Mouse (Mus musculus) small intestine, adult 2 months (tissue): Measurements from ENCODE around the gene Ipmk. TPM values are rescaled to one million over a fixed set of nuclear protein-coding genes. Genes with fewer than 3 reads are reported as not detected.
A peak's percentile ranks its signal among the peaks of the same experiment; 100 is the strongest.

Experiments used
- H3K27ac ChIP-seq: fragments of 200-500 bp; 2 replicates; pipeline ENCODE4 v1.5.1; 2012; ENCODE audit warnings: low read depth, low read length, control low read depth, inconsistent platforms; ENCODE audit not compliant: insufficient read depth
- H3K27me3 ChIP-seq: fragments of 200-500 bp; 2 replicates; pipeline ENCODE4 v1.6.1; 2012; ENCODE audit warnings: mild to moderate bottlenecking, moderate library complexity, low read length, inconsistent platforms; ENCODE audit not compliant: control insufficient read depth, insufficient read depth
- H3K36me3 ChIP-seq: fragments of 200-500 bp; 2 replicates; pipeline ENCODE4 v1.6.1; 2012; ENCODE audit warnings: mild to moderate bottlenecking, low read length, control low read depth, inconsistent platforms; ENCODE audit not compliant: control insufficient read depth, insufficient read depth
- H3K4me1 ChIP-seq: fragments of 200-500 bp; 2 replicates; pipeline ENCODE4 v1.6.1; 2012; ENCODE audit warnings: low read length, inconsistent platforms, mixed read lengths; ENCODE audit not compliant: control insufficient read depth, insufficient read depth, insufficient read length
- H3K4me3 ChIP-seq: fragments of 200-500 bp; 2 replicates; pipeline ENCODE4 v1.5.1; 2012; ENCODE audit warnings: low read depth, mild to moderate bottlenecking, control low read depth, inconsistent platforms, low read length, moderate library complexity
- CTCF ChIP-seq: fragments of 200-500 bp; IDR thresholded peaks from 2 replicates; pipeline ENCODE4 v1.5.1; 2012; ENCODE audit warnings: low read depth, mild to moderate bottlenecking, control low read depth, inconsistent platforms, low read length, moderate library complexity, mixed read lengths; ENCODE audit not compliant: insufficient replicate concordance, insufficient read length; ENCODE audit errors: extremely low read depth
- POLR2A ChIP-seq: fragments of 200-500 bp; IDR thresholded peaks from 2 replicates; pipeline ENCODE4 v1.6.1; 2012; ENCODE audit warnings: low read depth, mild to moderate bottlenecking, control low read depth, inconsistent platforms, low read length, moderate library complexity
- WGBS: fragments of 180-500 bp; shearing (Covaris S2); methylation state at CpG from one replicate; pipeline ENCODE4 v1.1.7; 2018; 5-methylcytosine and 5-hydroxymethylcytosine counted together
- polyA plus RNA-seq: library from polyadenylated mRNA; depleted of rRNA; stranded (reverse); fragments of >200 nt; gene quantifications from 2 replicates; pipeline ENCODE4 v1.2.3, GENCODE M21; 2012

The Ipmk gene
- polyA plus RNA-seq, 1 experiment = 111 TPM

- TF ChIP-seq POLR2A (no peak), CTCF (no peak)
- Histone ChIP-seq H3K4me3 (no peak overlapping the region), H3K27me3 (no peaks in the 10 kb centered on the region), H3K36me3 (no peaks in the 10 kb centered on the region), H3K27ac (peak overlapping the region; percentile 70), H3K4me1 (peaks cover 13% of the 10 kb centered on the region; the same call in 1 of the 2 replicates)
- WGBS = 48% methylated on average over 10 of the region's 10 CpGs
Observed at GRCm38 (mm10) chr10:71398383-71399145, 51.0 kb downstream of the Ipmk start.

- 20% methylated on average over 8 of the region's 8 CpGs for WGBS
Observed at GRCm38 (mm10) chr10:71399399-71399798, 51.8 kb downstream of the Ipmk start.

DNA sequence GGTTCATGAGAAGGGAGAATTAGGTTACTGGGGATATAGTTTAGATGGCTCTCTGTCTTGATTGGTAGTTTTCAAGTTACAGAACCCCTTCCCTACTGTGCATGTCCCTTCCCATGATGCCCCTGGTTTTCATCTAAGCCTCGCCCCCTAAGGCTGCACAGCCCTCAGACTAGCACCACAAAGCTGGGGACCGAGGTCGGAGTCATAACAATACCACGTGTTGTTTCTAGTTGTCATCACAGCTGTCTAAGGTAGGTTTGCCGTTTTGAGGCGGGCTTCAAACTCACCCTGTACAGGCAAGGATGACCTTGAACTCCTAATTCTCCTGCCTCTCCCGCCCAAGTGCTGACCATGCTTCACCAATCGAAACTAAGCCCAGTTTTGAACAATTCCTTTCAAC, 52.4 kb downstream of the Ipmk start:
- Histone ChIP-seq H3K4me1 (peaks cover 13% of the 10 kb centered on the region; the same call in 1 of the 2 replicates), H3K27ac (peak overlapping the region; percentile 17), H3K4me3 (no peak overlapping the region), H3K36me3 (no peaks in the 10 kb centered on the region), H3K27me3 (no peaks in the 10 kb centered on the region)
- no peak for TF ChIP-seq CTCF
- no peak for TF ChIP-seq POLR2A
- whole genome bisulfite sequencing = 70% methylated on average over 8 of the region's 8 CpGs

More at GRCm38 (mm10) chr10:71399399-71399798, 51.8 kb downstream of the Ipmk start:
- H3K27me3 ChIP-seq = no peaks in the 10 kb centered on the region
- no peak for TF ChIP-seq CTCF
- no peak for TF ChIP-seq POLR2A
- H3K4me3 ChIP-seq = no peak overlapping the region
- H3K36me3 ChIP-seq = no peaks in the 10 kb centered on the region
- H3K27ac ChIP-seq = peak overlapping the region; percentile 17; the same call in 1 of the 2 replicates
- H3K4me1 ChIP-seq = peaks cover 13% of the 10 kb centered on the region; the same call in 1 of the 2 replicates

DNA sequence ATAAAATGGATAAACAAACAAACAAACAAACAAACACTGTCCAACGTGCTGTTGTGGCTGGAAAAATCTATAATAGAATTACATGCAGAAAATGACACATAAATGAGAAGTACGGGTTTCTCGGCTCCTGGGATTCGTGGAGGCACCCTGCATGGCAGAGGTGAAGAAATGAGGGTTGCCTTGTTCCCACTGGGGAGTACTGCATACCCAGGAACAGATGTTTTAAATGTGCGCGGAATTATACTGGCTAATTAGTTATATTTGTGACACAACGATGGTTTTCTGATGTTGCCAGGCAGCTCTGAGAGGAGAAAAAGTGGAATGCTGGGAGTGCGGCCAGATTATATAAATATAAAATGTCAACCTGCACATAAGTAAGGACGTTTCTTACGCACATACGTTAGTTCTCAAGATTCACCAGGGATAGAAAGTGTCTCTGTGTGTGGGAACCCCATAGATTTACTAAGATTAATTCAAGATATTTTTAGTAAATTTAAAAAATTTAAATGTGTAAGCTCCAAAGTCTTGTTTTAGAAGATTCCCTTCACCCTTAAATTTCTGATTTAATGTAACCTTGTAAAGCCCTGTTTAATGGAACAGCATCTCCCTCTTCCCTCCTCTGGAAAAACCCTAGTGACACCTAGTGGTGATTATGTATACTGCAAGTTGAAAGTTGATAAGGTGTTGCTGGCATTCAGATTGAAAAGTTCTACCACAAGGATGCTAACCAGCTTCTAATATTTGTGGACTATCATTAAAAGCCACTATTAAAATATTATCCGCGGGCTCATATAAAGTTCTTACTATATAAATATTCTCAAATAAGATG, 53.5 kb downstream of the Ipmk start:
- peaks cover 13% of the 10 kb centered on the region; the same call in 1 of the 2 replicates for H3K4me1 ChIP-seq
- no peaks in the 10 kb centered on the region for H3K36me3 ChIP-seq
- no peaks in the 10 kb centered on the region for H3K27me3 ChIP-seq
- H3K4me3 ChIP-seq = no peak overlapping the region
- WGBS = 67% methylated on average over 13 of the region's 13 CpGs
- H3K27ac ChIP-seq = no peak overlapping the region
- TF ChIP-seq CTCF (no peak), POLR2A (no peak)

- Histone ChIP-seq H3K27ac (no peak overlapping the region), H3K36me3 (no peaks in the 10 kb centered on the region), H3K4me1 (peaks cover 8% of the 10 kb centered on the region; the same call in 1 of the 2 replicates), H3K27me3 (no peaks in the 10 kb centered on the region), H3K4me3 (no peak overlapping the region)
- no peak for TF ChIP-seq CTCF
- TF ChIP-seq POLR2A = no peak
- WGBS = 63% methylated on average over 3 of the region's 3 CpGs
Observed at GRCm38 (mm10) chr10:71403638-71404037, 56.1 kb downstream of the Ipmk start.

- no peaks in the 10 kb centered on the region for H3K27me3 ChIP-seq
- H3K4me1 ChIP-seq = no peaks in the 10 kb centered on the region
- TF ChIP-seq POLR2A (no peak), CTCF (no peak)
- no peaks in the 10 kb centered on the region for H3K36me3 ChIP-seq
- H3K4me3 ChIP-seq = no peak overlapping the region
- 79% methylated on average over 5 of the region's 5 CpGs for WGBS
- H3K27ac ChIP-seq = no peak overlapping the region
Observed at GRCm38 (mm10) chr10:71405523-71406217, 58.1 kb downstream of the Ipmk start.

- WGBS = 70% methylated on average over 5 of the region's 5 CpGs
- H3K4me3 ChIP-seq = no peak overlapping the region
- H3K36me3 ChIP-seq = no peaks in the 10 kb centered on the region
- H3K27ac ChIP-seq = no peak overlapping the region
- no peaks in the 10 kb centered on the region for H3K4me1 ChIP-seq
- no peaks in the 10 kb centered on the region for H3K27me3 ChIP-seq
- TF ChIP-seq POLR2A = no peak
- no peak for TF ChIP-seq CTCF
Observed at GRCm38 (mm10) chr10:71409948-71410347, 62.4 kb downstream of the Ipmk start.
